Mouse (Mus musculus): ENCODE data around the gene Zfp536.
A peak's percentile ranks its signal among the peaks of the same experiment; 100 is the strongest.

The Zfp536 gene

DNA sequence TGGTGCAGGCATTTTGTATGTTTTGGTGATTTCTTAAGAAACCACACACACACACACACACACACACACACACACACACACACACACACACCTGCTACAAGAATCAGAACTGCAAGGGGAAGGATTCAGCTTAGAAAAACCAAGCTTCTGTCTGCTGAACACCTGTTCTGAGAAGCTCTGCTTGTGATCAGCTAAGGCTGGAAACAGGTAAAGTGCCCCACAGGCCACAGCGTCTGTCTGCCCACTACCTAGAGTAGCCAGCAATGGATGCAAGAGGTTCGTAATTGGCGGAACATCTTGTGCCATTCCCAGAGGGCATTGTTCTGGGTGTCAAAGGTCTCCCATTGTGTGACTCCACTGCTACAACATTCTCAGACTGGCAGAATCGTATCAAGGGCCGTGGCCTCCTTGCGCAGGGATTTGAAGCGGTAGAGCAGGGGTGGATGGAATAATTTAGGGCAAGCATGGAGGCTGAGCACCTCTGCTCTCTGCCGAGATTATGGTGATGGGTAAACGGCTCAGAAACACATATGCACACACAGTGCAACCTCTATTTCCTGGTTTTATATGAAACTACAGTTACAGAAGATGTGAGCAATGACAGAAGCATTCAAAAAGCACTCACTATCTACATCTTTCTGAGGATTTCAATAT, 170.4 kb downstream of the Zfp536 start:
- DNase-seq = no peak

DNA sequence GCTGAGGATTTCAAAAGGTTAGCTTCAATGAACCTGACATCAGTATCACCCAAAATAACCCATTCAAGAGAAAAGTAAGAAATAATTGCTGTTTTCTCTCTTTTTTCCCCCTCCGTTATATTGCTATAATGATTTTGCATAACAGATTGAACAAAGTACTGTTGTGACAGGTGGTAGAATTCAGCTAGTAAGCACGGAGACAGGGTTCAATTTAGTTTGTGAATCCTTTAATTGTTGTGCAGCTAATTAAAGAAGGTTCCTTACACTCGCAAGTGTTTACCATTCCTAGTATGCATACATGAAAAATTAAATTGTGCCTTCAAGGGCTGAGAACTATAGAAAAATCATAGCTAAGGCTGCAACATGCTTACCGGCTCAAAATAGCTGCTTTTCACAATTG, 173.1 kb downstream of the Zfp536 start:
- DNase-seq = no peak

DNA sequence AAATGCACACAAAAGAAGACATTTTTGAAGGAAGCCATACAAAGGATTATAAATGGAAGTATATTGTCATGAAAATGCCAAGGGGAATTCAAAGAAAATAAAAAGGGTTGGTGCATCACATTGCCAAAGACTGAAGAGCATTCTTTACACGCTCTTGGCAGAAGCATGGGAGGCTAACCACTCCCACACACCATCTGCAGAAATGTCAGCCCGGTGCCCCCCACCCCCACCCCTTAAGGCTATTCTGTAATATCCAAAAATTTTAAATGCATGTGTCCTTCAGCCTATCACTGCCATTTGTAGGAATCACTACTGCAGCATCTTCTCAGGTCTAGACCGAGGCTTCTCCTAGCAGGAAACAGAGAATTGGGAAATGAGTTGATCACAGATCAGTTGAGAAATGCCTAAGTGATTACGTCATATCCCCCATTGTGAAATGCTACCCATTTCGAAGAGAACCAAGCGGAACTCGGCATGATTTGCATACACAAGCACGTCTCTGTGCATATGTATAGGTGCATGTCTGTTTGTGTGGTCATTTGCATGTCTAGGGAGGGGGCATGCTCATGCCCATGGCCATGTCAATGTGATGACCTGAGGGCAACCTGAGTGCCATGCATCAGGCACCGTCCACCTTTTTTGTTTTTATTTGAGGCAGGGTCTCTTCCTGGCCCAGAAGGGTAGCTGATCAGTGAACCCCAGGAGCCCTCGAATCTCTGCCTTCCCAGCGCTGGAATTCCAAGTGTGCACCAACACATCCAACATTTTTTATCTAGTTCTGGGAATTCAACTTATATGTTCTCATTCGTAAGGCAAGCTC, 179.0 kb downstream of the Zfp536 start:
- no peak for DNase-seq

DNA sequence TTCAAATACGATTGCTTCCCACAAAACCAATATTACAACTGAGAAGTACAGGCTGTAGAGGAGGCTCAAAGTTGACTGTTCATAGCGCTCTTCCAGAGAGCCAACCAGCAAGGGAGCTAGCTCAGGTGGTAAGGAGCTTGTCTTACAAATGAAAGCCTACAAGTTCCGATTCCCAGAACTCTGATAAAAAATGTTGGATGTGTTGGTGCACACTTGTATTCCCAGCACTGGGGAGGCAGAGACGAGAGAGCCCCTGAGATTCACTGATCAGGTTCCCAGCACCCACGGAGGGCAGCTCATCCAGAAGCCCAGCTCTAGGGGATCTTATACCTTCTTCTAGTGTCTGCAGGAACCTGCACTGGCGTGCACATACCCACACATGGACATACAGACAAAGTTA, 179.9 kb downstream of the Zfp536 start:
- DNase-seq = no peak

DNA sequence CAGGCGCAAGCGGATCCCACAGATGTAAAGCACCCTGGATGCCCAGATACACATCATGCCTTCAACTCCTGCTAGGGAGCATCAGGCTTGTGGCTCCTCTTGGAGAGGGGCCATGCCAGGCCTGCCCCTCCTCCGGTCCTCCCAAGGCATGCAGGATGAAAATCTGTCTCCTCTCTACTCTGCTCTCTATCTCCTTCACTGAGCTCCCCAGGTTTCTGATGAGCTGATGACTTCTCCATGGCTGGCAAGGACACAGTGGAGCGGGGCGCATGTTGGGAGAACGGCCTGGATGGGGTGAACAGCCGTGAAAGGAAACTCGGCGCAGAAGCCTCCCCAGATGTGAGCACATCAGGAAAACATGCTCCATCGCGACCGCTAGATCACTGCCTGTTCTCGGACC, 186.7 kb downstream of the Zfp536 start:
- no peak for DNase-seq

DNA sequence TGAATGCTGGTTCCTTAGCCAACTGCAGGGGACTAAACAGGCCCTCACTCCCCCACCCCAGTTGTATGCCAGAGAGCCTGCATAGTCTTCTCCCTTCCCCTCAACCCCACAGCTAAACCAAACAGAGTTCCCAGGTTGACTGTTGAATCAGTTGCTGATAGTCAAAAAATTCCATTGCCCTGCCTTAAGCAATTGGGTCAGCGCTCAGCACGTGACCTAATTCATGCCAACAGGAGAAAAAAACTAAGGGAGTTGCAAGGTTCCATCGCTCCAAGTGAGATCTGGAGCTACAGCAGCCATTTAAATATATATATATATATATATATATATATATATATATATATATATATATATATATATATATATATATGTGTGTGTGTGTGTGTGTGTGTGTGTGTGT, 192.2 kb downstream of the Zfp536 start:
- DNase-seq = no peak

DNA sequence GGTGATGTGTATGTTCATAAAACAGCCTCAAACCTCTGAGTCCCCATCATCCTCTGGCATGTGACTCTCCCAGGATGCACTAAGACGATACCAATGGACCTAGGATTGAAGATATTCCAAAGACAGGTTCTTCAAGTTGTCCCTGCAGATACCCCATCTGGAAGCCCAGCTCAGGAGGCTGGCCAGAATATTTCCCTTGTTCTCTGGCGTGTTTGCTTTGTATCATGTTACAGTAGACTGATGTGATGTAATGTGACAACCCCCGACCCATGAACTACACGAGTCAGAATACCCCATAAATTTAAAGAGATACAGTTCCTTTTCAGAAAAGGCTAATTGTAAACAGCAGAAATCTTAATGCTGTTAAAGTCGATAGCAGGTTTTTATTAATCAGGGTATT, 192.9 kb downstream of the Zfp536 start:
- DNase-seq = no peak

DNA sequence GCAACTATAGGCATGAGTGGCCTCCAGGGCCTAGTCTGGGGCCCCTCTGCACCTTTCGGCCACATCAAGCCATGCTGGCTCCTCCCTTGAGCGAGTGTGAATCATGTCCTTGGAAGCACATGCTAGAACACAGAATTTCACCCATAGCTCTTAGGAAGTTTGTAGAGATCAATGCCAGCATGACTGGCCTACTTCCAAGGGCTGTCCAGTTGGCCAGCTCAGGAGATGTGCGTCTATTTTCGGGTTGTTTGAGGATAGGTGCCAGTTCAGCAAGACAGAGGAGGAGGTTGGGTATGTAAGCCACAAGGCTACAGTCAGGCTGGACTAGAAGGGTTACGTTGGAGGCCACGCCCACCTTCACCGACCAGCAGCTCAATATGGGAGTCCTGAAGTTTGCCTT, 201.4 kb downstream of the Zfp536 start:
- DNase-seq = no peak

DNA sequence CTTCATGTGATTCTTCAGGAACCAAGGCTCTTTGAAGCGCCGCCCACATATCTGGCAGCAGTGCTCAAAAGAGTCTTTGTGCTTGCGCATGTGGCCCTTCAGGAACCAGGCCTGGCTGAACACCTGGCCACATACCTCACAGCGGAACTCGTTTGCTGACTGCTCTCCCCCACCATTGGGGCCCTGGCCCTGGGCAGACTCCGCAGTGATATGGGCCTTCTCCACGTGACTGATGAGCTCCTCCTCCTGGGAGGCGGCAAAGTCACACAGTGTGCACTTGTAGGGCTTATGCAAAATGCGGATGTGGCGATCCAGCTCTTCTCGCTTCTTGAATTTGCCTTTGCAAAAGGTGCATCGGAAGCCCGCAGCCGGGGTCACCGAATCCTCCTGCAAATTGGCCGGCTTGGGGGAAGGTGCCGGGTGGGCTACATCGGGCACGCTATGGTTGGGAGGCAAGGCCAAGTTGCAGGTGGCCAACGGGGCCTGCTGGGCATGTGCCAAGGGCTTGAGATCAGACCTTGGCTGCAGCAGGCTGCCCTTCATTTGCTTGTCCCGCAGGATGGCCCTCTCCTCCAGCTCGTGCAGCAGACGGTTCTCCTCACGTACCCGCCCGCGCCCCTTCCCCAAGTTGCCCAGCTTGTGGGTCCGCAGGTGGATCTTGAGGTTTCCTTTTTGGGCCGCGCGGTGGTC, 204.5 kb downstream of the Zfp536 start:
- no peak for DNase-seq

DNA sequence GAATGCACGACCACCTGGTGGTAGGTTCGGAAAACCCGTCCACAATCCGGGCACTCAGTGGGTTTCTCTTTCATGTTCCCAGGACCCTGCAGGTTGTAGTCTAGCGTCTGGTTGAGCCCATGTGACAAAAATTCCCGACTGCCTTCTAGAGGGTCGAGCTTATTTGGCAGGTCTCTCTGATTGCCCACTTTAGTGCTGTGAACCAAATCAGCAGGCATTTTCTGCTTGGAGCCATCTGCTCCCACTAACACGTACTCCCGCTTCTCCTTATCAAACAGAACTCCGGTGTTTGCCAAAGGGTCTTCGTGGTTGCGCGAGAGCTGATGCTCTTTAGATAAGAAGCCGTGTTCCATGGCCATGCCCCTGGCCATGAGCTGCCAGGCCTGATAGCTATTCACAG, 205.4 kb downstream of the Zfp536 start:
- no peak for DNase-seq

DNA sequence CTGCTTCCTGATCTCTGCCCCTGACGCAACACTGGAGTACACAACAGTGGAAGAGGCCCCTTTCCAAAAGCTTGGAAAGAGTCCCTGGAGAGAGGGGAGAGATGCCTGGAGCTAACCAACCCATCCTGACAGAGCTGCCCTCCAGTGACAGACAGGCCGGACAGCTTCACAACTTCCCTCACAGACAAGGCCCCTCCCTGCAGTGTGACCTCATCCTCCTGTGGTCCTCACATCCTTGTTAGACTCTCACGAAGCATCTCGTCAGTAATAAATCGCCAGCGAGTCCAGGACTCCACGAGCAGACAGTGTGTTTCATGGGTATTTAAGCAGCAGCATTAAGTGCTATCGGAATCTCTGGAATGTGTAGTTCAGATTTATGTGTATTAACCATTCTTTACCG, 207.4 kb downstream of the Zfp536 start:
- DNase-seq = no peak

DNA sequence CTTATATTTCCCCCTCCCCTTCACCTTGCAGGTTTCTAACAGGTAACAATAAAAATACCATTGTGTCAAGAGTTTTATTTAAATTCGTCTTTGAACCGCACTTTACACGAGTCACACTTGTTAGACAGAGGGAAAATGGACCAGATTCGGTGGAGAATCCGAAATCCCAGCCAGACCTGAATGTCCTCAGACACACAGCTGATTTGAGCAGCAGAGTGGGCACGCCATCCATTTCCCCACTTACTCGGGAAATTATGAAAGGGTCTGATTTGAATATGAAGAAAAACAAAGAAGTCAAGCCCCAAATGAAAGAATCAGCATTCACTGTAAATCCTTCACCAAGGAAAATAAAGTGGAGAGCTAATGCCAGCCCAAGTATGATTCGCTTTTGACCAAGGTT, 208.1 kb downstream of the Zfp536 start:
- no peak for DNase-seq

DNA sequence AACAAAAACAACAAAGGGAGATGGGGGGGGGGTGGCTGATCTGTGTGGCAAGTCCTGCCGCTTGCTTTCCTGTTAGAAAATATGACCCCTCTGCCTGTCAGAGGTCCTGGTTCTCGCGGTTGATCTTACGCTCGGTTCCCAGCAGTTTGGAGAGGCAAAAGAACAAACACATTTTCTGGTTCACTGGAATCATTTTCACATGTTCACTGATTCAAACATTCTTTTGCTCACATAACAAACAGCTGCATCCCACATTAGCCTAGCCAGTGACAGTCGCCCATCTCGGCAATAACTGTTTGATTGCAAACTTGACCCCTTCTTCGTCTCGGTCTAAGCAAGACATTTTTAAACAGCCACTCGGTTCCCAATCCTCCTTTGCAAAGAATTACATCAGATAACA, 208.8 kb downstream of the Zfp536 start:
- no peak for DNase-seq

DNA sequence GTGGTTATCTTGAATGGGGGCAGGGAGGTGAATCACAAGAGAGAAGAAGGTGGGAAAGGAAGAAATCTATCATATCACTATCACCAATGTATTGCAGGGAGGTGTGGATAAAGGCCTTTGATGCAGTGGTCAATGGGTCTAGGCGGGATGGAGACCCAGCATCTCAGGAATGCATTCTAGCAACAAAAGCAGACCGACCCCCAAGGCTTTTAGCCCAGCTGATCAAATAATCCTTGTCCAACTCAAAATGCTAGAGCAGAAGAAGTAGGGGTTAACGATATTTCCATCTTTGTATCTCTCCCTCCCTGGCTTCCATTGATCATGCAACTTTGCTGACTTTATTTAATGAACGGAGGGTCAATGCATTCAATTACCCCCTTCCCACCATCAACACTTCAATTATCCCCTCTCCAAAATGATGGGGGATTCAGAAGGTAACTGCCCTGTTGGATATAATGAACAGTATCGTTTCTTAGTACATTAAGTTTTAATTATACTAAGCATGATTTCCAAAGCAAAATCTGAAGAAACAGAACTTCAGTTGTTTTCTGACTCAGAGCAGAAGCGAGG, 209.5 kb downstream of the Zfp536 start:
- no peak for DNase-seq

DNA sequence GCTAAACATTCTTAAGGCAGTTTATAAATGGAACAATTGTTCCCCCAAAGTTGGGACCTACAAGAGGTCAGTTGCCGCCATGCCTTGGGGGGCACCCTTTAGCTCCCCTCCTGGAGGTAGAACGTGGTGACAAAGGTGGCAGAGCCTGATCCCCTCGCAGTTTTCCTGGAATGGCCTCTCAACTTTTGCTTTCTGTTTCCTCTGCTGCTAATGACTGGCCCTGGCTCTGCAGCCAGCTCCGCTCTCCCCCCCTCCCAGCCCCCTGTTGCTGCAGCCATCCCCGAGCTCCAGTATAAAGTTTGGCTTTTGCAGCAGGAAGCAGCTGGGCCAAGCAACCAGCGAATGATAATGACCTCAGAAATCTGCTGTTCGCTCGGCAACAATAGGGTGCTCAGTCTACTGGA, 210.3 kb downstream of the Zfp536 start:
- DNase-seq = peak; percentile 23

DNA sequence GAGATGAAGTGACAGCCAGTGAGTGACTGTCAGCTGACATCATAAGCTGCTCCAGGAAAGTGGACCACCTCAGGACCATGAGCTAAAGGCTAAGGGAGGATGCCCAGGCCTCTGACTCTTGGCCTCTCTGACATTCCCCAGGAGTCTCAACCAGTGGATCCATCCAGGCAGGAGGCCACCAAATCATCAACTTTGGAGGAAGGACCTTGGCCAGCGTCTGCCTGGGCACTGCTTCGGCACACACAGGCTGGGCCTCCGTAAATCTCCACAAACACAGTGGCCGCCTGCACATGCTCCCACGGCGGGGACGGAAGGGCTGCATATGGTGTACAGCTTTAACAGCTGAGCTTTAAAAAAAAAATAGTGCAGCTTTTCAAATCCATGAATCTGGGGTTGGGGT, 210.9 kb downstream of the Zfp536 start:
- DNase-seq = no peak

DNA sequence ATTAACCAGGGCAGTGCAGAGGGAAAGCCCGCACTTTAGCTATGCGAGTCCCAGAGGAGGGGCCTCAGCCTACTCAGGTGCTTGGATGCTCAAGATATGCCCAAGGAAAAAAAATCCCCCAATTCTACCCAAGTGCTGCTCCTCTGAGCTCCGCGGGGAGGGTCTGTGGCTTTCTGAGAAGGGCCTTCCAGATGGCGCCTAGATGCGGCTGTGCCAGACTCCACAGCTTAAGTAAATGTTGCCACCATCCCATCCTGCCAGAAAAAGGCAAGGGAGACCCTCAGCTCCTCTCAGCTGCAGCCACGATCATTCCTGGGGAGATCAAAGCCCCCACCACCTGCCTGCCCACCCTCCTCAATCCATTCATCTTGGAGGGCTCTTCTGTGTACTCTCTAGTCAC, 212.9 kb downstream of the Zfp536 start:
- DNase-seq = no peak

DNA sequence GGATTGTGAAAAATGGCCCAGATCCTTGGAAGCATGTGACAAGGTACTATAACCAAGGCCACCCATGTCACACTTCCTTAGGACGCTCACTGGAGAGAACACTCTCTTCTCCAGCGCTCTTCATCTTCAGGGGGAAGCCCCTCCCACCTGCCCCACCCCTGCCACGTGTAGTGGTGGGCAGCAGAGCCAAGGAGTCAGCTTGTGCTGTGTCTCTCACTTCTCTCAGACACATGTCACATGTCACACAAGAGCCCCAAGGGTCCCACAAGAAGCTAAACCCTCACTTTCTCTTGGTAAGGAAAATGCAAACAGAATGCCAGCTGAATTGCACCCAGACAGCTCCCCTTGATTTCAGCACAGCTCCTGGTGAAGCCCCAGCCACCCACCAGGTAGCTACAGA, 213.6 kb downstream of the Zfp536 start:
- no peak for DNase-seq

DNA sequence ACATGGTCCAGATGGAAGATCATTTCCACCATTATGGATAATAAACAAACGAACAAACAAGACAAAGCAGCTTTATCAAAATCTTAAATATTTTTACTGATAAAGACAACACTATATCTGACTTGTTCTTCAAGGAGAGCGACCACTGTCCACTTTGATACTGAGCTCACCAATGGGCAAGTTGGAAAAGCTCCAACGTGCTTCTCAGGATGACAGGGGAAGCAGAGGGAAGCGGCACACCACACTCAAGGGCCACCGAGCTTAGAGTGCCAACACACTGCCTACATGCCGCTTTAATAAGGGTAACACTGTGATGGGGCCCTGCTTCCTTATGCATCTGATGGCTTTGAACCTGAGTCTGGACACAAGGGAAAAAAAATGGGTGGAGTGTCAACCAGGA, 214.1 kb downstream of the Zfp536 start:
- no peak for DNase-seq

DNA sequence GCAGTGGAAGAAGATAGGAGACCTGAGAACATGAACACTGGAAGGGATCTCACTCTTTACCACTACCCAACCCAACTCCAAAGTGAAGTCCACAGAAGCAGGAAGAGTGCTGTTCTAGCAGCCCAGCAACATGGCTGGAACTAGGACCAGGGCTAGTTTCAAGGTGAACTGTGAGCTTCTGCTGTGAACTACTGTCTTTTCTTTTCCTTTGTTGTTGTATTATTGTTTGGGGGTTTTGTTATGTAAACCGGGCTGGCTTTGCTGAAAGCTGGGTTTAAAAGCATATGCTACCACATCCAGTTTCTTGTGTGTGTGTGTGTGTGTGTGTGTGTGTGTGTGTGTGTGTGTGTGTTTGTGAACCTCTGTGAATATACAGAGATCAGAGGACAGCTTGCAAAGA, 216.6 kb downstream of the Zfp536 start:
- no peak for DNase-seq

DNA sequence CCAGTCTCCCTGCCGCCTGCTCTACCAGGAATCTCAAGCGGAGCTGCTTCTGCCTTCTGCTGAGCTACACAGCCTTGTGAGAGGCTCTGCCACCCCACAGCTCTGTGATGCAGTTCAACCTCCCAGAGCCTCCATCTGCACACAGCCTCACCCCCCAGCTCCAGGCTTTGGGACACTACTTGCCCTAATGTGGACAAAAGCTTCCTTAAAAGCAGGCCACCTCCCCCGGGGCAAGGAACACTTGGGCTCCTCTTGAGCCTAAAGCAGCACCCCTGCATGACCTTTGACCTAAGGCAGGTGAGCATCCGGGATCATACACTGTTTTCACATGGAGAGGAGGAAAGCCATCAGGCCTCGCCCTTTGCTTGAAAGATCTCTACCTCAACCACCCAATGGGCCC, 219.0 kb downstream of the Zfp536 start:
- DNase-seq = no peak

DNA sequence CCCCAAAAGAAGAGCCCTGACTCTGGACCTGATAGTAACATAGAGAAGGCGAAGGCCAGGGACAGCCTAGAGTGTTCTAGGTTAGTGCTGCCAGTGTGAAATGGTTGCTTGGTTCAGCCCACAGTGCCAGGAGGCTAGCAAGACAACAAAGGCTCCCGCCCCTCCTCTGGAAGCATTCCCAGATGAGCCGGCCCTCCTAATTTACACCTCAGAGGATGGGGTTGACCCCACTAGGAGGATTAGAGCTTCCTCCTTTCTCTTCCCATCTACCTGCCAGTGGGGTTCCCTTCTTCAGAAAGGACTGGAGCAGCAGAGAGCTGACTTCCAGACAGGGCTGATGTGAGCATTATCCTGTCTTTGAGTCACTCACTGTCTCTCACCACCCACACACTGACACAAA, 219.8 kb downstream of the Zfp536 start:
- DNase-seq = no peak

DNA sequence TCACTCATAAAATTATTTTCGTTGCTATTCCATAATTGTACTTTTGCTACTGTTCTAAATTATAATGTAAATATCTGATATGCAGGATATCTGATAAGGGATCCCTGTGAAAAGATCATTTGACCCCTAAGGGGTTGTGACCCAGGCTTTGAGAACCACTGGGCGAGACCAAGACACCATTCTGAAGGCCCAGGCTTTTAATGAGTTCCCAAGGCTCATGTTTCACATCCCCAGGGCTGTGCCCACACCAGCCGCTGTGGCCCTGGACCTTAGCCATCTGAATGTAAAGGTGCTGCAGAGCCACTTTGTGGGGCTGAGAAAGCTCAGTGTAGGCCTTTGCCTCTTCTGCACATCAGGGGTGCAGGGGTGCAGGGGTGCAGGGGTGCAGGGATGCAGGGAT, 221.1 kb downstream of the Zfp536 start:
- no peak for DNase-seq

DNA sequence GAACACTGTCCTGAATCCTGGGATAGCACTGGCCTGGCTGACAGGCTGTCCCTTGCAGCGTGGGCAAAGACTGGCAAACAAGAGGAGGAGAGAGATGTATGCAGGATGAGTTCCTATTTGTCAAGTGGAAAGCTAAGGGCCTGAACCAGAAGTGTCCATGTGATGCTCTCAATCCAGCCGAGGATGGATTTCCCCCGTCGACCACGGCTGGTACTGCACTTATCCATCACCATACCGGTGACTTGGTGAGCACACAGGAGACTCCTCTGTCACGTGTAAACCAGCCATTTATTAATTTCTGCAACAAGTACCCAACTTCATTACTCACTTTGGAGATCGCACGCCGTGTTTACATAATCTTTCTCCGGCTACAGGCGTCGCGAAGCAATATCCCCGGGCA, 224.6 kb downstream of the Zfp536 start:
- no peak for DNase-seq

Measured in right cerebral cortex, adult 18-20 months (tissue).